Mouse (Mus musculus): ENCODE measurements around the gene Ren1. TPM values are rescaled to one million over a fixed set of nuclear protein-coding genes. Genes with fewer than 3 reads are reported as not detected.

Ren1 gene
- polyA plus RNA-seq, 1 experiment: 3.3 TPM

GRCm38 (mm10) chr1:133408880-133409516 lies 58.7 kb downstream of the Ren1 start:
- no peak overlapping the region for H3K4me3 ChIP-seq (ENCODE audit: low read depth, low read length)
- H3K36me3 ChIP-seq (ENCODE audit: control insufficient read depth, insufficient read depth, low read length): no peaks in the 10 kb centered on the region
- no peak overlapping the region for H3K27ac ChIP-seq (ENCODE audit: insufficient read depth, low read depth, low read length)
- TF ChIP-seq POLR2A (IDR thresholded peaks at IDR 0.05; ENCODE audit: low read depth, low read length) (no peak), CTCF (IDR thresholded peaks at IDR 0.05; ENCODE audit: extremely low read depth, insufficient read length, insufficient replicate concordance, low read depth, low read length) (no peak)
- WGBS: 75% methylated on average over 6 of the region's 6 CpGs
- H3K27me3 ChIP-seq (ENCODE audit: control insufficient read depth, insufficient read depth, low read length): no peaks in the 10 kb centered on the region
- peaks cover 21% of the 10 kb centered on the region for H3K4me1 ChIP-seq (ENCODE audit: control insufficient read depth, insufficient read depth, insufficient read length, low read length)

- no peaks in the 10 kb centered on the region for H3K36me3 ChIP-seq (ENCODE audit: control insufficient read depth, insufficient read depth, low read length)
- no peak overlapping the region for H3K27ac ChIP-seq (ENCODE audit: insufficient read depth, low read depth, low read length)
- no peak for TF ChIP-seq CTCF (IDR thresholded peaks at IDR 0.05; ENCODE audit: extremely low read depth, insufficient read length, insufficient replicate concordance, low read depth, low read length)
- TF ChIP-seq POLR2A (IDR thresholded peaks at IDR 0.05; ENCODE audit: low read depth, low read length): no peak
- 59% methylated on average over 9 of the region's 9 CpGs for WGBS
- H3K4me1 ChIP-seq (ENCODE audit: control insufficient read depth, insufficient read depth, insufficient read length, low read length): peaks cover 29% of the 10 kb centered on the region
- no peak overlapping the region for H3K4me3 ChIP-seq (ENCODE audit: low read depth, low read length)
- H3K27me3 ChIP-seq (ENCODE audit: control insufficient read depth, insufficient read depth, low read length): no peaks in the 10 kb centered on the region
Measured at GRCm38 (mm10) chr1:133409786-133410185, 59.5 kb downstream of the Ren1 start.

Other genes starting within 250 kb of the Ren1 start
- gene Ppp1r15b, start 219.4 kb upstream of the Ren1 start, polyA plus RNA-seq (2012; rRNA removed): 26.7 and 43.3 TPM in 2 replicates
- gene Plekha6, start 186.3 kb upstream of the Ren1 start, polyA plus RNA-seq (2012; rRNA removed): 37.1 and 104 TPM in 2 replicates
- gene Golt1a, start 40.7 kb upstream of the Ren1 start, polyA plus RNA-seq (2012; rRNA removed): 25.1 and 48.9 TPM in 2 replicates
- not detected in 2 replicates for gene Kiss1, start 28.6 kb upstream of the Ren1 start, polyA plus RNA-seq (2012; rRNA removed)
- 0.20 and 1.0 TPM in 2 replicates for gene Etnk2, start 13.1 kb downstream of the Ren1 start, polyA plus RNA-seq (2012; rRNA removed)
- gene Sox13, start 73.9 kb downstream of the Ren1 start, polyA plus RNA-seq (2012; rRNA removed): 46.7 and 189 TPM in 2 replicates